Mouse (Mus musculus) adrenal gland, postnatal 25 days (tissue): ENCODE measurements around the gene Sbf1. TPM values are rescaled to one million over a fixed set of nuclear protein-coding genes. Genes with fewer than 3 reads are reported as not detected.

Experiments used
- DNase-seq: peaks from one replicate; pipeline ENCODE4 v3.0.0; 2021; ENCODE audit warnings: mixed read lengths
- microRNA-seq, 2 experiments: library from miRNA; unstranded; fragments of <30 nt; microRNA quantifications; one replicate each; pipeline ENCODE4 v1.2.0; 2021
- total RNA-seq: library from RNA; stranded (reverse); gene quantifications from 2 replicates; pipeline ENCODE4 v1.2.3, GENCODE M21; 2021

The Sbf1 gene
- total RNA-seq, 1 experiment from 2014 or later: 101 TPM

- no peak for DNase-seq
Observed at GRCm38 (mm10) chr15:89284094-89284493, 31.0 kb downstream of the Sbf1 start.

DNA sequence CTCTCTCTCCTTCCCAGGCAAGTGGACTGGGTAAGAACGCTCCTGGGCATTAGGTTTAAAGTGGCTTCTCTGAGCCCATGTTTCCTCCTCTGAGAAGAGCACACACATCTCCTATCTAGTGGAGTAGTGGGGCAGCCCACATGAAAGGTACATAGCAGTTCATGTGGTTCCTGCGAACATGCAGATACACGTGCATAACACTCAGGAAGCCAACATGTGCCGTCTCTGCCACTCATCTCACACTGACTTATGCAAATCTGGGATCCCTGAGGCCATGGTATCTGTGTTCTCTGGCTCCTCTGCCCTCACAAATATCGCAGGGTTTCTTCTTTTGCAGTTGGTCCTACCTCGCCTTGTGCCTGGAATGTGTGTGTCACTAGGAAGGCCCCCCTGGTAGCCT is 32.6 kb downstream of the Sbf1 start:
- DNase-seq: no peak

- DNase-seq: no peak
Observed at GRCm38 (mm10) chr15:89277366-89277765, 37.7 kb downstream of the Sbf1 start.

GRCm38 (mm10) chr15:89275497-89275896 is 39.6 kb downstream of the Sbf1 start:
- DNase-seq: no peak

GRCm38 (mm10) chr15:89264485-89264884 is 50.6 kb downstream of the Sbf1 start:
- no peak for DNase-seq

- DNase-seq: no peak
Observed at GRCm38 (mm10) chr15:89258997-89259396, 56.1 kb downstream of the Sbf1 start.

DNA sequence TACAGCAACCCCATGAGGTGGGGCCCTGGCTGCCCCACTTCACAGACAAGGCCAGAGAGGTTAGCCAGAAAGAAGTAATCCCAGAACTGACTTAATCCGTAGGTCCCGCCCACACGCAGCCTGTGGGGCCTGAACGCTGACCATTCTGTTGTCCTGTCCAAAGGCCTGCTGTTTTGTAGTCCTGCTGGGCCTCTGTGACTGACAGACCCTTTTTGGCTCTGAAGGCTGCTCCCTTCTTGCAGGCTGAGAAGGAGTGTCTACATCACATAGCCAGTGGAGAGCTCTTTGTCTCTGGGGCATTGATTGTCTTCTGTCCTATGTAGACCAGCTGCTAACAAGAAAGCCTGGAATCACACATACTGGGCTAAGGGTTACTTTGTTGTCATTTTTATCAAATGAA is 59.8 kb downstream of the Sbf1 start:
- DNase-seq: no peak

GRCm38 (mm10) chr15:89249063-89249462 is 66.0 kb downstream of the Sbf1 start:
- no peak for DNase-seq

DNA sequence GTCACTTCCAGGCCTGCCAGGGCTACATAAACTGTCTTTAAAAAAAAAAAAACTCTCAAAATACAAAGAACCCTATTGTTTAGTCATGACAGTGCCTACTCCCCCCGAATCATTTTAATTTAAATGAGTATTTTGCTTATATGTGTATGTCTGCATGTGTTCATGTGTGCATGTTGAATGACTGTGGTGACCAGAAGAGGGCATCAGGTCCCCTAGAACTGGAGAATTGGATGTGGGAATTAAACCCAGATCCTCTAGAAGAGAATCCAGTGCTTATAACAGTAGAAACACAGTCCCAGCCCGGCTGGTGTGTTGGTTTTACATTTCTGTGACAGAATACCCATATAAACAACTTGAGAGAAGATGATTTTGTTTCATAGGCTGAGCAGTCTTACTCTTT is 74.1 kb downstream of the Sbf1 start:
- no peak for DNase-seq

DNA sequence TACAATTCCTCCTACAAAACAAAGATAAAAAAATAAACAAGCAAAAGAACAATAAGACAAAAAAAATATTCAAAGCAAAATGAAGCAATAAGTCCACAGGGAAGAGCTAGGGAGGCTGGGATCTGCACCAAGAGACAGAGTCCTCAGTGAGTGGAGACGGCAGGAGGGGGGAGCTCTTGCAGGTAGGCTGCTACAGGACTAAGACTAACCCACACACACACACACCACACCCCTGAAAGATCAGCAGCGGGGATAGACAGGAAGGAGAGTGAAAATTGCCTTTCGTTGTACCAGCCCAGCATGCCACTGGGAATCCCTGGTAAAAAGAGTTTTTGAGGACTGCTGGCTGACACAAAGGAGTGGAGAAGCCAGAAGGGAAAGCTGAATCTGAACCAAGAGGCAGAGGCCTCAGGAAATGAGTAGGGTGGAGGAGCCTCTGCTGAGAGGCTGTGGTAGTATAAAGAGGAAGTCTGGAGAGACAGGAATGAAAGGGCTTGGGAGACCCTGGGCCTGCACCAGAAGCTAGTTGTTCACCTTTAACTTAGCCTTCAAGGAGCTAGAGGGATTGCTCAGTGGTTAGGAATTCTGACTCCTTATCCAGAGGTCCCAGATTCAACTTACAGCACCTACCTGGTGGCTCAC is 75.2 kb downstream of the Sbf1 start:
- no peak for DNase-seq

Small RNA genes lying within 50 kb of the gene (microRNA-seq; reads per million reads assigned to microRNA genes)
- 0.36 to 1.0 reads per million in 2 experiments for gene Mir6959

Other genes starting within 250 kb of the Sbf1 start
- 39.0 and 43.6 TPM in 2 replicates for gene Trabd, start 240.2 kb downstream of the Sbf1 start, total RNA-seq
- 41.8 and 50.2 TPM in 2 replicates for gene Selenoo, start 226.2 kb downstream of the Sbf1 start, total RNA-seq
- gene Tubgcp6, start 192.2 kb downstream of the Sbf1 start, total RNA-seq: 18.1 and 25.9 TPM in 2 replicates
- 14.5 and 19.6 TPM in 2 replicates for gene Hdac10, start 186.6 kb downstream of the Sbf1 start, total RNA-seq
- gene Mapk12, start 174.6 kb downstream of the Sbf1 start, total RNA-seq: 8.1 and 11.3 TPM in 2 replicates
- gene Mapk11, start 165.7 kb downstream of the Sbf1 start, total RNA-seq: 4.1 and 6.1 TPM in 2 replicates
- 121 and 144 TPM in 2 replicates for gene Plxnb2, start 134.5 kb downstream of the Sbf1 start, total RNA-seq
- 5.7 and 9.1 TPM in 2 replicates for gene Dennd6b, start 118.8 kb downstream of the Sbf1 start, total RNA-seq
- gene Ppp6r2, start 103.8 kb downstream of the Sbf1 start, total RNA-seq: 43.3 and 45.8 TPM in 2 replicates
- not detected in 2 replicates for gene Adm2, start 7.4 kb upstream of the Sbf1 start, total RNA-seq
- not detected in 2 replicates for gene Miox, start 19.1 kb upstream of the Sbf1 start, total RNA-seq
- 40.6 and 41.6 TPM in 2 replicates for gene Lmf2, start 40.3 kb upstream of the Sbf1 start, total RNA-seq
- 67.8 and 88.4 TPM in 2 replicates for gene Ncaph2, start 40.4 kb upstream of the Sbf1 start, total RNA-seq
- 26.0 and 35.6 TPM in 2 replicates for gene Sco2, start 58.5 kb upstream of the Sbf1 start, total RNA-seq
- gene Tymp, start 61.7 kb upstream of the Sbf1 start, total RNA-seq: 0.67 and 0.76 TPM in 2 replicates
- 0.91 TPM in 1 of 2 replicates, not detected in the other for gene Odf3b, start 64.0 kb upstream of the Sbf1 start, total RNA-seq
- gene Klhdc7b, start 69.6 kb upstream of the Sbf1 start, total RNA-seq: not detected in 2 replicates
- gene Syce3, start 95.2 kb upstream of the Sbf1 start, total RNA-seq: not detected in 2 replicates
- gene Cpt1b, start 110.6 kb upstream of the Sbf1 start, total RNA-seq: 101 and 132 TPM in 2 replicates
- gene C730034F03Rik, start 114.3 kb upstream of the Sbf1 start, total RNA-seq: 1.5 and 2.0 TPM in 2 replicates
- gene Gm44502, start 114.4 kb upstream of the Sbf1 start, total RNA-seq: 10.4 TPM in 1 of 2 replicates, not detected in the other
- gene Chkb, start 114.6 kb upstream of the Sbf1 start, total RNA-seq: 72.8 and 73.9 TPM in 2 replicates
- 6.2 and 10.1 TPM in 2 replicates for gene Mapk8ip2, start 138.6 kb upstream of the Sbf1 start, total RNA-seq
- gene Arsa, start 162.1 kb upstream of the Sbf1 start, total RNA-seq: 21.8 and 22.2 TPM in 2 replicates
- gene Shank3, start 184.3 kb upstream of the Sbf1 start, total RNA-seq: 34.3 and 52.2 TPM in 2 replicates